Mouse (Mus musculus) ES-Bruce4 (cell line): ENCODE data around the gene Efemp1. TPM values are rescaled to one million over a fixed set of nuclear protein-coding genes. Genes with fewer than 3 reads are reported as not detected.

Experiments
- H3K27ac ChIP-seq: 2 replicates; pipeline ENCODE4 v1.5.1; 2012; ENCODE audit warnings: low read length, inconsistent platforms; ENCODE audit not compliant: insufficient read depth
- H3K27me3 ChIP-seq: 2 replicates; pipeline ENCODE4 v1.6.1; 2012; ENCODE audit warnings: mild to moderate bottlenecking, low read length, inconsistent platforms; ENCODE audit not compliant: control insufficient read depth, poor library complexity, insufficient read depth, severe bottlenecking
- H3K36me3 ChIP-seq: 2 replicates; pipeline ENCODE4 v1.6.1; 2012; ENCODE audit warnings: inconsistent platforms, mild to moderate bottlenecking, low read length, moderate library complexity; ENCODE audit not compliant: control insufficient read depth, poor library complexity, insufficient read depth, severe bottlenecking
- H3K4me1 ChIP-seq: one replicate; pipeline ENCODE4 v1.8.1; 2011; ENCODE audit warnings: low read length; ENCODE audit not compliant: control insufficient read depth, insufficient read depth
- H3K4me3 ChIP-seq: 2 replicates; pipeline ENCODE4 v1.5.1; 2011; ENCODE audit warnings: low read depth, mild to moderate bottlenecking, low read length
- H3K9ac ChIP-seq: 2 replicates; pipeline ENCODE4 v1.6.1; 2012; ENCODE audit warnings: low read depth, mild to moderate bottlenecking, inconsistent platforms; ENCODE audit not compliant: poor library complexity, severe bottlenecking
- H3K9me3 ChIP-seq: replicated peaks from 2 replicates; pipeline ENCODE4 v1.6.1; 2012; ENCODE audit warnings: mild to moderate bottlenecking, low read length, inconsistent platforms; ENCODE audit not compliant: control insufficient read depth, poor library complexity, insufficient read depth, severe bottlenecking
- CTCF ChIP-seq: IDR thresholded peaks from one replicate; pipeline ENCODE4 v1.8.1; 2011; ENCODE audit warnings: low read depth, low read length
- EP300 ChIP-seq: IDR thresholded peaks from 2 replicates; pipeline ENCODE4 v1.6.1; 2011; ENCODE audit warnings: low read depth, low read length; ENCODE audit not compliant: insufficient read depth
- POLR2A ChIP-seq: IDR thresholded peaks from one replicate; pipeline ENCODE4 v1.8.1; 2011; ENCODE audit warnings: low read length; ENCODE audit not compliant: insufficient read depth
- polyA plus RNA-seq: library from polyadenylated mRNA; stranded (reverse); fragments of >200 nt; gene quantifications from 2 replicates; pipeline ENCODE4 v1.2.4, GENCODE M21; 2011; ENCODE audit warnings: low read depth; ENCODE audit not compliant: missing spikeins, insufficient read depth, insufficient read length

Efemp1 gene
- polyA plus RNA-seq, 1 experiment, result 27.4 TPM

GRCm38 (mm10) chr11:28954673-28955304 lies 101.8 kb downstream of the Efemp1 start:
- TF ChIP-seq CTCF (no peak), POLR2A (no peak), EP300 (no peak)
- no peaks in the 10 kb centered on the region for H3K36me3 ChIP-seq
- no peaks in the 10 kb centered on the region for H3K4me1 ChIP-seq
- H3K27ac ChIP-seq, result no peak overlapping the region
- no peaks in the 10 kb centered on the region for H3K9me3 ChIP-seq
- H3K9ac ChIP-seq, result no peak overlapping the region
- no peak overlapping the region for H3K4me3 ChIP-seq
- no peaks in the 10 kb centered on the region for H3K27me3 ChIP-seq

GRCm38 (mm10) chr11:28955305-28955701 lies 102.3 kb downstream of the Efemp1 start:
- Histone ChIP-seq H3K9me3 (no peaks in the 10 kb centered on the region), H3K27ac (no peak overlapping the region), H3K4me3 (no peak overlapping the region), H3K4me1 (no peaks in the 10 kb centered on the region), H3K9ac (no peak overlapping the region), H3K36me3 (no peaks in the 10 kb centered on the region), H3K27me3 (no peaks in the 10 kb centered on the region)
- TF ChIP-seq POLR2A (no peak), EP300 (no peak), CTCF (no peak)

GRCm38 (mm10) chr11:28961381-28961780 lies 108.4 kb downstream of the Efemp1 start:
- no peak overlapping the region for H3K4me3 ChIP-seq
- no peaks in the 10 kb centered on the region for H3K9me3 ChIP-seq
- no peak overlapping the region for H3K27ac ChIP-seq
- no peak for TF ChIP-seq CTCF
- no peaks in the 10 kb centered on the region for H3K4me1 ChIP-seq
- H3K27me3 ChIP-seq, result no peaks in the 10 kb centered on the region
- no peaks in the 10 kb centered on the region for H3K36me3 ChIP-seq
- no peak overlapping the region for H3K9ac ChIP-seq
